Mouse (Mus musculus) small intestine, adult 2 months (tissue): ENCODE results near the gene Elp4.

Source experiments
- CTCF ChIP-seq: fragments of 200-500 bp; IDR thresholded peaks from 2 replicates; pipeline ENCODE4 v1.5.1; 2012; ENCODE audit warnings: low read depth, mild to moderate bottlenecking, control low read depth, inconsistent platforms, low read length, moderate library complexity, mixed read lengths; ENCODE audit not compliant: insufficient replicate concordance, insufficient read length; ENCODE audit errors: extremely low read depth
- POLR2A ChIP-seq: fragments of 200-500 bp; IDR thresholded peaks from 2 replicates; pipeline ENCODE4 v1.6.1; 2012; ENCODE audit warnings: low read depth, mild to moderate bottlenecking, control low read depth, inconsistent platforms, low read length, moderate library complexity

- TF ChIP-seq CTCF (no peak), POLR2A (no peak)
Measured at GRCm38 (mm10) chr2:105726657-105727056, 177.7 kb downstream of the Elp4 start.
